Mouse (Mus musculus) embryonic facial prominence, embryonic 11.5 days (tissue): Measurements from ENCODE around the gene Megf8. TPM values are rescaled to one million over a fixed set of nuclear protein-coding genes. Genes with fewer than 3 reads are reported as not detected.
"Not testable (repeated sequence)": the region's sequence is repeated elsewhere in the genome, so short reads cannot be mapped to it uniquely, and the experiment has no call there.

Experiments used
- ATAC-seq: fragments of 200-750 bp; cut with Nextera tagmentation; replicated peaks from 2 replicates; pipeline ENCODE4 v1.8.0; 2017; ENCODE audit warnings: low read depth; ENCODE audit not compliant: insufficient number of reproducible peaks, low FRiP score, low TSS enrichment
- DNase-seq: peaks from one replicate; pipeline ENCODE4 v3.0.0-alpha.2; 2015; ENCODE audit warnings: low spot score
- H3K27ac ChIP-seq: fragments of 300-500 bp; sonication (generic); replicated peaks from 2 replicates; pipeline ENCODE4 v1.5.1; 2014; ENCODE audit warnings: mild to moderate bottlenecking, low read depth, low read length, control low read depth
- H3K27me3 ChIP-seq: fragments of 300-500 bp; sonication (generic); 2 replicates; pipeline ENCODE4 v1.6.1; 2014; ENCODE audit warnings: mild to moderate bottlenecking, low read length, moderate library complexity, mixed read lengths; ENCODE audit not compliant: control insufficient read depth, insufficient read depth
- H3K36me3 ChIP-seq: fragments of 300-500 bp; sonication (generic); replicated peaks from 2 replicates; pipeline ENCODE4 v1.6.1; 2014; ENCODE audit warnings: low read depth, mild to moderate bottlenecking, low read length, moderate library complexity, mixed read lengths; ENCODE audit not compliant: control insufficient read depth, insufficient read depth
- H3K4me1 ChIP-seq: fragments of 300-500 bp; sonication (generic); 2 replicates; pipeline ENCODE4 v1.6.1; 2014; ENCODE audit warnings: low read length, mixed read lengths; ENCODE audit not compliant: control insufficient read depth, insufficient read depth
- H3K4me2 ChIP-seq: fragments of 300-500 bp; sonication (generic); 2 replicates; pipeline ENCODE4 v1.6.1; 2014; ENCODE audit warnings: low read depth, mild to moderate bottlenecking, control low read depth, low read length, moderate library complexity
- H3K4me3 ChIP-seq: fragments of 300-500 bp; sonication (generic); 2 replicates; pipeline ENCODE4 v1.5.1; 2014; ENCODE audit warnings: low read depth, low read length, control low read depth
- H3K9ac ChIP-seq: fragments of 300-500 bp; sonication (generic); replicated peaks from 2 replicates; pipeline ENCODE4 v1.6.1; 2014; ENCODE audit warnings: mild to moderate bottlenecking, control low read depth, low read length
- H3K9me3 ChIP-seq: fragments of 300-500 bp; sonication (generic); replicated peaks from 2 replicates; pipeline ENCODE4 v1.6.1; 2016; ENCODE audit warnings: mild to moderate bottlenecking, low read length, inconsistent platforms, mixed read lengths; ENCODE audit not compliant: control insufficient read depth
- WGBS: fragments of 180-500 bp; shearing (Covaris S2); extraction: QIAGEN DNeasy Blood & Tissue Kit; methylation state at CpG from one replicate; pipeline ENCODE4 v1.1.7; 2014; 5-methylcytosine and 5-hydroxymethylcytosine counted together
- polyA plus RNA-seq: library from polyadenylated mRNA; unstranded; fragments of >200 nt; fragmentation: Nextera tagmentation; extraction: Ambion mirVana; gene quantifications from 2 replicates; pipeline ENCODE4 v1.2.1, GENCODE M21; 2014

Gene Megf8
- polyA plus RNA-seq, 1 experiment from 2014 or later: 8.7 TPM

- Histone ChIP-seq H3K4me1 (peaks cover 8% of the 10 kb centered on the region), H3K27ac (no peak overlapping the region), H3K9ac (peak overlapping the region; percentile 59), H3K4me2 (peak overlapping the region; percentile 81), H3K27me3 (peaks cover 14% of the 10 kb centered on the region), H3K4me3 (peak overlapping the region; percentile 36), H3K36me3 (no peaks in the 10 kb centered on the region), H3K9me3 (no peaks in the 10 kb centered on the region)
- peak; percentile 17 for DNase-seq
- no peak for ATAC-seq
- under 1% methylated on average over 48 of the region's 69 CpGs for WGBS
Observed at GRCm38 (mm10) chr7:25315306-25316041, 1.5 kb upstream of the Megf8 start.

GRCm38 (mm10) chr7:25317446-25317999, 559 bp downstream of the Megf8 start:
- Histone ChIP-seq H3K4me2 (peak overlapping the region; percentile 96), H3K9ac (peak overlapping the region; percentile 79), H3K4me1 (peaks cover 8% of the 10 kb centered on the region), H3K36me3 (no peaks in the 10 kb centered on the region), H3K4me3 (peak overlapping the region; percentile 50), H3K27ac (peak overlapping the region; percentile 60), H3K27me3 (peaks cover 14% of the 10 kb centered on the region), H3K9me3 (no peaks in the 10 kb centered on the region)
- peak; percentile 26 for DNase-seq
- no peak for ATAC-seq
- WGBS: 18% methylated on average over 21 of the region's 21 CpGs

GRCm38 (mm10) chr7:25322058-25322484, 5.1 kb downstream of the Megf8 start:
- H3K4me2 ChIP-seq: no peak overlapping the region; the same call in 1 of the 2 replicates
- no peak overlapping the region for H3K9ac ChIP-seq
- H3K9me3 ChIP-seq: no peaks in the 10 kb centered on the region
- 0% methylated on average over 6 of the region's 6 CpGs for WGBS
- peak; percentile 83 for ATAC-seq
- no peak overlapping the region; the same call in 1 of the 2 replicates for H3K4me3 ChIP-seq
- H3K4me1 ChIP-seq: no peaks in the 10 kb centered on the region; the same call in 1 of the 2 replicates
- H3K27me3 ChIP-seq: no peaks in the 10 kb centered on the region
- no peaks in the 10 kb centered on the region for H3K36me3 ChIP-seq
- peak overlapping the region; percentile 87 for H3K27ac ChIP-seq
- DNase-seq: peak; percentile 94

GRCm38 (mm10) chr7:25323219-25323618, 6.3 kb downstream of the Megf8 start:
- H3K4me1 ChIP-seq: no peaks in the 10 kb centered on the region
- ATAC-seq (no peak), DNase-seq (no peak)
- no peak overlapping the region for H3K9ac ChIP-seq
- no peak overlapping the region for H3K4me2 ChIP-seq
- no peaks in the 10 kb centered on the region for H3K36me3 ChIP-seq
- H3K4me3 ChIP-seq: no peak overlapping the region
- no peak overlapping the region for H3K27ac ChIP-seq
- H3K9me3 ChIP-seq: no peaks in the 10 kb centered on the region
- H3K27me3 ChIP-seq: no peaks in the 10 kb centered on the region
- 85% methylated on average over 2 of the region's 2 CpGs for WGBS

- H3K4me1 ChIP-seq, DNase-seq, H3K9ac ChIP-seq, H3K4me2 ChIP-seq, H3K27ac ChIP-seq, ATAC-seq, H3K27me3 ChIP-seq, H3K9me3 ChIP-seq, H3K36me3 ChIP-seq, H3K4me3 ChIP-seq: not testable (repeated sequence)
- WGBS: 94% methylated on average over 5 of the region's 6 CpGs
Observed at GRCm38 (mm10) chr7:25325431-25325830, 8.5 kb downstream of the Megf8 start.

GRCm38 (mm10) chr7:25326233-25326632, 9.3 kb downstream of the Megf8 start:
- no peak overlapping the region for H3K4me3 ChIP-seq
- no peaks in the 10 kb centered on the region for H3K4me1 ChIP-seq
- no peak overlapping the region for H3K9ac ChIP-seq
- H3K36me3 ChIP-seq: peaks cover 2% of the 10 kb centered on the region
- DNase-seq (no peak), ATAC-seq (no peak)
- no peak overlapping the region for H3K4me2 ChIP-seq
- no peak overlapping the region for H3K27ac ChIP-seq
- WGBS: 58% methylated on average over 8 of the region's 8 CpGs
- no peaks in the 10 kb centered on the region for H3K27me3 ChIP-seq
- no peaks in the 10 kb centered on the region for H3K9me3 ChIP-seq

GRCm38 (mm10) chr7:25333596-25334307, 16.8 kb downstream of the Megf8 start:
- Histone ChIP-seq H3K4me3 (no peak overlapping the region), H3K9ac (no peak overlapping the region), H3K4me1 (no peaks in the 10 kb centered on the region), H3K9me3 (no peaks in the 10 kb centered on the region), H3K36me3 (peaks cover 9% of the 10 kb centered on the region), H3K4me2 (no peak overlapping the region), H3K27me3 (no peaks in the 10 kb centered on the region), H3K27ac (no peak overlapping the region)
- DNase-seq (peak; percentile 85), ATAC-seq (peak; percentile 53; the same call in 1 of the 2 replicates)
- 40% methylated on average over 16 of the region's 16 CpGs for WGBS

GRCm38 (mm10) chr7:25334472-25334871, 17.5 kb downstream of the Megf8 start:
- H3K36me3 ChIP-seq: peaks cover 10% of the 10 kb centered on the region
- no peak overlapping the region for H3K27ac ChIP-seq
- WGBS: 81% methylated on average over 12 of the region's 12 CpGs
- H3K9ac ChIP-seq: no peak overlapping the region
- DNase-seq: no peak
- no peak overlapping the region for H3K4me2 ChIP-seq
- 0 out of 2 replicates have a peak, but pooled peaks have one; percentile 41 for ATAC-seq
- H3K4me1 ChIP-seq: no peaks in the 10 kb centered on the region
- H3K4me3 ChIP-seq: no peak overlapping the region
- no peaks in the 10 kb centered on the region for H3K27me3 ChIP-seq
- H3K9me3 ChIP-seq: no peaks in the 10 kb centered on the region
